Mouse (Mus musculus): ENCODE data around the gene Serinc4. TPM values are rescaled to one million over a fixed set of nuclear protein-coding genes. Genes with fewer than 3 reads are reported as not detected.

Gene Serinc4
- polyA plus RNA-seq, 1 experiment from 2014 or later: 2.2 TPM

DNA sequence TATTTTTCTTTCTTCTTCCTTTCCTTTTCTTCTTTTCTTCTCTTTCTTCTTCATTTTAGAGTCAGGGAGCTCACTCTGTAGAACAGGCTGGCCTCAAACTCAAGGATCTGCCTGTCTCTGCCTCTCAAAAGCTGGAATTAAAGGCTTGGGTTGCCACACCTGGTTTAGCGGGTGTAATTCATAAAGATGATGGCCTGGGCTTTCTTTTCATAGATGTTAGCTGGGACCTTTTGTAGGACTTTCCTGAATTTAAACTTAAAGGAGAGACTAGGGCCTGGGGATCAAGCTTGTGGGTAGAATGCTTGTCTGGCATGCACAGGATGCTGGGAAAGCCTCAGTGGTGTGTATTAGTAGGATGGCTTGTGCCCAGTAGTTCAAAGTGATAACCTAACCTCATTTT lies 12.4 kb downstream of the Serinc4 start, which contains the start of gene Ell3:
TSS of gene Ell3 (minus strand) at position 101 of the 400 bp plus-strand sequence.
- 82% methylated on average over 1 of the region's 1 CpGs for WGBS
- no peak for ATAC-seq (replicated peaks)
- Histone ChIP-seq H3K9ac (no peak within 1 kb of the TSS), H3K4me3 (no peak within 1 kb of the TSS), H3K9me3 (no peaks in the 10 kb centered on the region), H3K4me2 (no peak within 1 kb of the TSS), H3K27ac (no peak within 1 kb of the TSS), H3K36me3 (replicated peaks) (peaks cover 7% of the 10 kb centered on the region), H3K4me1 (peaks cover 18% of the 10 kb centered on the region), H3K27me3 (replicated peaks) (peaks cover 16% of the 10 kb centered on the region)

DNA sequence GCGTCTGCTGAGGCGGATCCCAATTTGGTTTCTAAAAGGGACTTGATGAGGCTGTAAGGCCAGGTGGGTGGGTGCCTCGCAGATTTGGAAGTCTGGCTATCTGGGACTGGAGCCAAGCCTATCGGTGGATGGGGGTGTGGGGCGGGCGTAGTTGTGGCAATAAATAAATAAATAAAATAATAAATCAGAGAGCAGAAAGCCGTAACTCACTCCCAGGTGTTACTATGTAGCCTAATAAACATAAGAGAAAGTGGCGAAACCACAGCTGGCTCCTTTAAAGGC lies 13.6 kb downstream of the Serinc4 start:
- 19% methylated on average over 8 of the region's 8 CpGs for WGBS
- Histone ChIP-seq H3K27me3 (replicated peaks) (peaks cover 16% of the 10 kb centered on the region), H3K9ac (no peak overlapping the region), H3K27ac (no peak overlapping the region), H3K4me2 (peak overlapping the region; percentile 49), H3K4me3 (peak overlapping the region; percentile 27; the same call in 1 of the 2 replicates), H3K9me3 (no peaks in the 10 kb centered on the region), H3K4me1 (peaks cover 14% of the 10 kb centered on the region), H3K36me3 (replicated peaks) (peaks cover 14% of the 10 kb centered on the region)
- ATAC-seq (replicated peaks): no peak

DNA sequence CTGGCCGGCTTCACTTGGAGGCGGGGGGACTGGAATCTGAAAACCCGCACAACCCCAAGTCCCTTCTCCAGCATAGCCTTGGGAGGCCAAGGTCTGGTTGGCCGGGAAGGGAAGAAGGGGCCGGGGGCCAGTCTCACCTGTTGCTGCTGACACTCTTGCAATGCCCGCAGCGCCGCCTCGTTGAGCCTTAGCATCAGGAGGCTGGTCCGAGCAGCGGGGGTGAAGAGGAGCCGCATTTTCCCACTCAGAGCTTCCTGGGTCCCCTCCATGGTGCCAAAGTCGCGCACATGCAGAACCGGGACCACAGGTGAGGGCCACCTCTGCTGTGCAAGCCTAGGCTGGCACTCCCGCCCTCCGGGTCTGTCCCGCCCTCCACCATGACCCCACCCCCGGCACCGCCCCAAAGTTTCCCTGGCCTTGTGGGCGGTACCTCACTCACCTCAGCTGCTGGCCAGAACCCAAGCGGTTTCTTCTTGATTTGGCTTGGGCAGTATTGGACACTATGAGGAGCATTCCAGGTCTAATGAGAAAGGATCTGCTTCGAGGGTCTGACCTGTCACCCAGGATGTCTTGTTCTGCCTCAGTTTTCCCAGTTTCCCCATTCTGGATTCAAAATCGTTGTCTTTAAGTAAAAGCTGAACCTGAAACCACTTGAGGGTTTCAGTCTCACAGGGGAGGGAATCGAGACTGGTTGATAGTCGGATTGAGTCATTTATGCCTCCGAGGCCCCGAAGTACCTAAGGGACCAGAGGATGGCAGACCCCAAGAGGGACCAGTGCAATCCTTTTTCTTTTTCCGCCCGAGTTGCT lies 14.1 kb downstream of the Serinc4 start:
- peaks cover 14% of the 10 kb centered on the region for H3K4me1 ChIP-seq
- 1% methylated on average over 30 of the region's 30 CpGs for WGBS
- peak overlapping the region; percentile 49 for H3K4me2 ChIP-seq
- H3K27ac ChIP-seq: no peak overlapping the region
- H3K36me3 ChIP-seq (replicated peaks): peaks cover 19% of the 10 kb centered on the region
- H3K9ac ChIP-seq: no peak overlapping the region
- peaks cover 16% of the 10 kb centered on the region for H3K27me3 ChIP-seq (replicated peaks)
- no peaks in the 10 kb centered on the region for H3K9me3 ChIP-seq
- ATAC-seq (replicated peaks): 0 out of 2 replicates have a peak, but pooled peaks have one; percentile 63
- H3K4me3 ChIP-seq: peak overlapping the region; percentile 27

DNA sequence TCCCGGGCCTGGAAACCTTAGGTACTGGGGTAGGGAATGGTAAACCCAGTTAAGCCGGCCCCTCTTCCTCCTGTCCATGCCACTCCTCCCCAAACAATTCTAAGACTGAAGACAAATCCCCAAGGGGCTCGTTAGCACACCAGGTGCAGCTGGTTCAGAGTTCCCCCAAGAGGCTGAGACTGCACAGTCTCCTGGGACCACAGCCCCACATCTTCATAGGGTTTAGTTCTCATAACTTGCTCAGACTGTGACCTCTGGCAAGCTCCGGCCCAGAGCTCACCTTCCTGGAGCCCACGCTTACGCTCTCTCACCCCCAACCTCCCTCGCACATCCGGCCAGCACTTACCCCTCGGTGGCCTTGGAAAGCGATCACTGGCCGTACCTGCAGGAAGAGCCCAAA lies 14.8 kb downstream of the Serinc4 start:
- no peaks in the 10 kb centered on the region for H3K9me3 ChIP-seq
- H3K4me3 ChIP-seq: peak overlapping the region; percentile 27; the same call in 1 of the 2 replicates
- no peak overlapping the region for H3K27ac ChIP-seq
- H3K4me2 ChIP-seq: peak overlapping the region; percentile 49
- peaks cover 16% of the 10 kb centered on the region for H3K27me3 ChIP-seq (replicated peaks)
- WGBS: 9% methylated on average over 11 of the region's 11 CpGs
- H3K36me3 ChIP-seq (replicated peaks): peaks cover 24% of the 10 kb centered on the region
- no peak for ATAC-seq (replicated peaks)
- peaks cover 14% of the 10 kb centered on the region for H3K4me1 ChIP-seq
- H3K9ac ChIP-seq: no peak overlapping the region

DNA sequence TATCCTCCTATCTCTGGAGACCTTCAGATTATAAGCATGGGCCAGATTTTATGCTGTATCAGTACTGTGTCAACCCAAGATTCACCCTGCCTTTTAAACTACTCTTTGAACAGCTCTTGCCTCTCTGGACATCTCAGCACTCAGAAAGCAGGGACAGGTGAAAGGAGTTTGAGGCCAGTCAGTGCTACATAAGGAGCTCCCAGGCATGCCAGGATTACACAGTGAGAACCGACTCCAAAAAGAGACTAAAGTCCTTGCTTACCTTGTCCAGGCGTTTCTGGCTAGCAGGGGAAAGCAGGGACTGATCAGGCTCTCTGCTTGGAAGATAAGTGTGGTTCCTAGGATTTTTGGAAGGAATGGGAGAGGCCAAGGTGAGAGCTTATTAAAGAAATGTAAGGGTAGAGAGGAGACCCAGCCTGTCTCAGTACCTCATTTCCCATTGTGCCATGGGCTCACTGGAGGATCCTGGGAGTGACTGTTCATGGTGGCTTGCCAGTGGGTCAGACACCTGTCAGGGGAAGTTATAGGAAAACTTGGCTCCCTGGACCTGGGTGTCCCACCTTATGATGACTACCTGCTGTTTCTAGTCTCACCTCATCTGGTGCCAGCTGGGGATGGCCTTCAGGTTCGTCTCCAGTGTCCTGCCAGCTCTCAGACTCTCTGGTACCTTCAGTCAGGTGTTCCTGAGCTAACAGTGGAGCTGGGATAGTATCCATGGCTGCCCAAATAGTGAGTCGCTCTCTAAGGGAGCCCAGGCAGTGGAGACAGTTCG lies 15.6 kb downstream of the Serinc4 start:
- H3K36me3 ChIP-seq (replicated peaks): peaks cover 24% of the 10 kb centered on the region
- H3K4me2 ChIP-seq: no peak overlapping the region
- H3K4me3 ChIP-seq: no peak overlapping the region
- 58% methylated on average over 5 of the region's 5 CpGs for WGBS
- no peaks in the 10 kb centered on the region for H3K9me3 ChIP-seq
- H3K27ac ChIP-seq: no peak overlapping the region
- H3K9ac ChIP-seq: no peak overlapping the region
- peaks cover 16% of the 10 kb centered on the region for H3K27me3 ChIP-seq (replicated peaks)
- H3K4me1 ChIP-seq: peaks cover 14% of the 10 kb centered on the region
- no peak for ATAC-seq (replicated peaks)

DNA sequence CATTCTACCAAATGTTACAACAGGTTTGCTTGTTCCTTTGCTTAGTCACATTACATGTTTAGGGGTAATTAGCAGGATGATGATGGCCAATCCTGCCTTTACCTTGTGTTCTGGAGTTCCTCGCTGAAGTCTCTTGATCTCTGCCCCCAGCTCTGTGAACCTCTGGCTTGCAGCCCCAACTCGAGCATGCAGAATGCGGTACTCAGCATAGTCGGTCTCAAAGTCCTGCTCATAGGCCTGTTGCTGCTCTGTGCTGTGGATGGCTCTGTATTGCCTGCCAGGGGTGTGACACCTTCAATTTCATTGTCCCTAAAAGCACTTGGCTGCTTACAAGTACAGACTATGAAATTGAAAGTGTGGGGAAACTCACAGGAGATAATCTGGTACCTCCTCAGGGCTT lies 16.8 kb downstream of the Serinc4 start:
- peaks cover 16% of the 10 kb centered on the region for H3K27me3 ChIP-seq (replicated peaks)
- 82% methylated on average over 4 of the region's 4 CpGs for WGBS

DNA sequence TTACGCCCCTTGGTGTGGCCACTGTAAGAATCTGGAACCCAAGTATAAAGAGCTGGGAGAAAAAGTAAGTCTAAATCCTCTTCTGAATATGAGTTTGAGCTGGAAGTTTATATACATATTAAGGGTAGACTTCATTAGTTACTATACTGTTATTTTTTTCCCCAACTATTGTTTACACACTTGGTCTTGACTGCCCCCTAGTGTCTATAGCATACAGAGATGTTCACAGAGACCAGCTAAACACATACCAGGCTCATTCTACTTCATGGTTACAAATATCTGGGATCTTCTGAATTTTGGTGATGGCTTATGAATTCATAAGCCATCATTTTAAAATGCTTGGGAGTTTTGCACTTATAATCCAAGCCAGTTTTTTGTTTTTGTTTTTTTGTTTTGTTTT lies 21.7 kb downstream of the Serinc4 start:
- 98% methylated on average over 1 of the region's 1 CpGs for WGBS
- Histone ChIP-seq H3K9me3 (no peaks in the 10 kb centered on the region), H3K27ac (no peak overlapping the region), H3K4me1 (no peaks in the 10 kb centered on the region), H3K4me3 (no peak overlapping the region), H3K36me3 (replicated peaks) (peaks cover 69% of the 10 kb centered on the region), H3K4me2 (no peak overlapping the region), H3K27me3 (replicated peaks) (no peaks in the 10 kb centered on the region), H3K9ac (no peak overlapping the region)
- ATAC-seq (replicated peaks): no peak

More for the DNA sequence above, 16.8 kb downstream of the Serinc4 start:
- H3K4me1 ChIP-seq: peaks cover 14% of the 10 kb centered on the region
- no peak overlapping the region for H3K9ac ChIP-seq
- H3K9me3 ChIP-seq: no peaks in the 10 kb centered on the region
- no peak overlapping the region for H3K27ac ChIP-seq
- no peak overlapping the region for H3K4me3 ChIP-seq
- peaks cover 35% of the 10 kb centered on the region for H3K36me3 ChIP-seq (replicated peaks)
- no peak overlapping the region for H3K4me2 ChIP-seq
- no peak for ATAC-seq (replicated peaks)

DNA sequence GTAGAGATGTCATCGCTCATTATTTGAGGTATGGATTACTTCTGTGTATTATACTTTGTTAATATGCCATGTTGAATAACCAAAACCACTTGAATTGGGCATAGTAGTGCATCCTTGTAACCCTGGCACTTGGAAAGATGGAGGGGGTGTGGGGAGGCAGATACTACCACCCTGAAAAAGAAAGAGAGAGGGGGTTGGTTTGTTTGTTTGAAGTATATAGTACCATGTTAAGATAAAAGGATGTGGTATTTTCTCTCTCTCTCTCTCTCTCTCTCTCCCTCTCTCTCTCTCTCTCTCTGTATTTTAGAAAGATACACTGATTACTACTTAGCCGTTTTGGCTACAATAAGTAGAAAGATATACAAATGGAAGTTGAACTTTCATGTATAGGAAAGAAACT lies 30.7 kb downstream of the Serinc4 start:
- Histone ChIP-seq H3K27me3 (replicated peaks) (no peaks in the 10 kb centered on the region), H3K4me3 (no peak overlapping the region), H3K9me3 (no peaks in the 10 kb centered on the region), H3K9ac (no peak overlapping the region), H3K4me1 (no peaks in the 10 kb centered on the region), H3K4me2 (no peak overlapping the region), H3K27ac (no peak overlapping the region), H3K36me3 (replicated peaks) (peaks cover 43% of the 10 kb centered on the region; the same call in 1 of the 2 replicates)
- 100% methylated on average over 2 of the region's 2 CpGs for WGBS
- no peak for ATAC-seq (replicated peaks)

DNA sequence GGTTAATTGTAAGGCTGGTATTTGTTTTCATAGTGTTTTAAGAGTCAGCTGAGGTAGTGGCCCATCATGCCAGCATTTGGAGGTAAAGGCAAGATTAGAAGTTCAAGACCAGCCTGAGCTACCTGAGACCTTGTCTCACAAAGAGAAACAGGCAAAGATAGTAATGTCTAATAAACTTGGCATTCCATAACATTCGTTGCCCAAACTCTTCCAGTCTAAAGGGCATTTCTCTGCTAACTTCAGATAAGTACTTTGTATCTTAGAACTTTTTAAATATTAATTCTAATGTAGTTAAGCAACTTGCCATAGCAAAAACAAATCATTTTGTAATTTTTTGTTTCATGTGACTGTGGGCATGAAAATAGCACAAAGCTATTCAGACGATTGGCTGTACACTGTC lies 33.4 kb downstream of the Serinc4 start:
- no peak overlapping the region for H3K9ac ChIP-seq
- H3K4me2 ChIP-seq: no peak overlapping the region
- no peak for ATAC-seq (replicated peaks)
- H3K4me1 ChIP-seq: no peaks in the 10 kb centered on the region
- WGBS: 93% methylated on average over 2 of the region's 2 CpGs
- no peaks in the 10 kb centered on the region for H3K9me3 ChIP-seq
- peaks cover 19% of the 10 kb centered on the region; the same call in 1 of the 2 replicates for H3K36me3 ChIP-seq (replicated peaks)
- H3K4me3 ChIP-seq: no peak overlapping the region
- H3K27ac ChIP-seq: no peak overlapping the region
- H3K27me3 ChIP-seq (replicated peaks): no peaks in the 10 kb centered on the region

DNA sequence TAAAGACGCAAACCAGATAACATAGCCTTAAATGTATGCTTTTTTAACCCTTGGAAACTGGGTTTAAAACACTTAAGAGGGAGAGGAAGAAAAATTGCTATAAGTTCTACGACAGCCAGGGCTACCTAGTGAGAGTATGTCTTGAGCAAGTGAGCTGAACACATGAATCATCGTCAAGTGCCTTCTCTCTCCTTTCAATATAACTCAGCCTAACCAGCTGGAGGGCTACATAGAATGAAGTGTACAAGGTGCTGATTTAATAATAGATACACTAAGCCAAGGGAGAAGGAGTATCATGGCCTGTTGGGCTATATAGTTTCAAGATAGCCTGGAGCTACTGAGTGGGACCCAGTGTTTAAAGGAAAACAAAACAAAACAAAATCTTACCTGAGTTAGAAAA lies 38.1 kb downstream of the Serinc4 start:
- Histone ChIP-seq H3K4me2 (no peak overlapping the region), H3K4me1 (peaks cover 22% of the 10 kb centered on the region), H3K27me3 (replicated peaks) (no peaks in the 10 kb centered on the region), H3K9ac (no peak overlapping the region), H3K27ac (no peak overlapping the region), H3K36me3 (replicated peaks) (peaks cover 7% of the 10 kb centered on the region; the same call in 1 of the 2 replicates), H3K9me3 (no peaks in the 10 kb centered on the region), H3K4me3 (no peak overlapping the region)
- no peak for ATAC-seq (replicated peaks)
- 91% methylated on average over 3 of the region's 3 CpGs for WGBS

DNA sequence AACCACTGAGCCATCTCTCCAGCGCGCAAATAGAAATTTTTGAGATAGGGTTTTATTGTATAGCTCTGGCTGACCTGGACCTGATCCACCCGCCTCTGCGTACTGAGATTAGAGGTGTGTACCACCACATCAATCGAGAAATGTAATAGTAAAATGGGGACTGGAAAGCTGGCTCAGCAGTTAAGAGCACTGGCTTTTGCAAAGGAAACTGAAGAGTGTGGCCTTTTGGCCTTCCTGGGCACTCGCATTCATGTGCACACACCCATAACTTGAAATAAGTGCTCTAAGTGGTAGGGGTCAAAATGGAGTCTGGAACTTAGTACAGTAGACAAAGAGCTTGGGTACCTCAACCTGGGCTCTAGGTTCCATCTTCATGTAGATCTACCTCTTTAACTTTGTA lies 40.2 kb downstream of the Serinc4 start:
- no peak for ATAC-seq (replicated peaks)
- 90% methylated on average over 6 of the region's 6 CpGs for WGBS
- no peaks in the 10 kb centered on the region; the same call in 1 of the 2 replicates for H3K36me3 ChIP-seq (replicated peaks)
- H3K4me2 ChIP-seq: no peak overlapping the region
- no peak overlapping the region for H3K9ac ChIP-seq
- peaks cover 31% of the 10 kb centered on the region for H3K4me1 ChIP-seq
- H3K4me3 ChIP-seq: no peak overlapping the region
- no peak overlapping the region for H3K27ac ChIP-seq
- no peaks in the 10 kb centered on the region for H3K27me3 ChIP-seq (replicated peaks)
- H3K9me3 ChIP-seq: no peaks in the 10 kb centered on the region

DNA sequence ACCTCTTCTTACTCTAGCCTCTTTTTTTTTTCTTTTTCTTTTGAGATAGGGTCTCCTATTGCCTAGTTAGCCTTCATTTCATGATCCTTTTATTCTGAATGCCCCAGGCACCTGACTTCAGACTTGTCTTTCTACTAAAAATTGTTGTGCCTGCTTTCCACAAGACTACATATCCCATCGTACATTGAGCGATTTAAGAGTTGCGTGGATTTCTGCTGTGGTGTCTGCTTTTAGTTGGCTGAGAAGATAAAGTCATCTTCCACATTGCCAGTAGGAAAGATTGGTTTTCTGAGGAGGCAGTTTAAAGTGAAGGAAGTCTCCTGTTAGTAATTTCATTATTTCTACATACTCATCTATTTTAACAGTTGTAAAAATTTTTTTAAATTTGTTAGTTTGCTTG lies 41.0 kb downstream of the Serinc4 start:
- Histone ChIP-seq H3K9me3 (no peaks in the 10 kb centered on the region), H3K36me3 (replicated peaks) (no peaks in the 10 kb centered on the region; the same call in 1 of the 2 replicates), H3K27ac (no peak overlapping the region), H3K4me3 (peak overlapping the region; percentile 90), H3K9ac (peak overlapping the region; percentile 90; the same call in 1 of the 2 replicates), H3K4me1 (peaks cover 31% of the 10 kb centered on the region), H3K4me2 (peak overlapping the region; percentile 66), H3K27me3 (replicated peaks) (no peaks in the 10 kb centered on the region)
- no peak for ATAC-seq (replicated peaks)
- 86% methylated on average over 3 of the region's 3 CpGs for WGBS

All from midbrain, embryonic 15.5 days (tissue).